Mouse (Mus musculus): Measurements from ENCODE around the gene Ankrd13c.
A peak's percentile ranks its signal among the peaks of the same experiment; 100 is the strongest.
"Not testable (repeated sequence)": the region's sequence is repeated elsewhere in the genome, so short reads cannot be mapped to it uniquely, and the experiment has no call there.

Ankrd13c gene

GRCm38 (mm10) chr3:157946843-157947358 lies at the start of gene Ankrd13c:
Gene Ankrd13c (plus strand): TSS chr3:157947239.
- DNase-seq (ENCODE audit: low read depth, low spot score) = peak; percentile 90

DNA sequence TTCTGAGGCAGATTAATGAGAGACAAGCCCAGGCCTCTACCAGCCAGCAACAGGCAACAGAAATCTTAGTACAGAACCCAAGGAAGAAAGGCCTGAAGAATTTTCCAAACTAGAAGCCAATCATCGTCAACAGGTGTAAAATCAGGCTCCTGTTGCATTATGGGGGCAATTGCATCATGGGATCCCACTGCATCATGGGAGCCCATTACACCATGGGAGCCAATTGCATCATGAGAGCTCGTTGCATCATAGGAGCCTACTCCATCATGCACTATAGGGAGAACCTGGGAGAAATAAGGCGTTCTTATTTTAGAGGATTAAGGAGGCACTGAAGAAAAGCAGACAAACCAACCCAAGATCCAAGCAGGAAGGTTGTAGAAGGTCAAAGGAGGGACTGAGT lies 49.4 kb upstream of the Ankrd13c start:
- no peak for DNase-seq (ENCODE audit: low read depth, low spot score)

GRCm38 (mm10) chr3:157899986-157900385 lies 47.1 kb upstream of the Ankrd13c start:
- no peak for DNase-seq (ENCODE audit: low read depth, low spot score)

- no peak for DNase-seq (ENCODE audit: low read depth, low spot score)
Measured at GRCm38 (mm10) chr3:157901721-157902120, 45.3 kb upstream of the Ankrd13c start.

GRCm38 (mm10) chr3:157908166-157908565 lies 38.9 kb upstream of the Ankrd13c start:
- no peak for DNase-seq (ENCODE audit: low read depth, low spot score)

GRCm38 (mm10) chr3:157910262-157910661 lies 36.8 kb upstream of the Ankrd13c start:
- no peak for DNase-seq (ENCODE audit: low read depth, low spot score)

DNA sequence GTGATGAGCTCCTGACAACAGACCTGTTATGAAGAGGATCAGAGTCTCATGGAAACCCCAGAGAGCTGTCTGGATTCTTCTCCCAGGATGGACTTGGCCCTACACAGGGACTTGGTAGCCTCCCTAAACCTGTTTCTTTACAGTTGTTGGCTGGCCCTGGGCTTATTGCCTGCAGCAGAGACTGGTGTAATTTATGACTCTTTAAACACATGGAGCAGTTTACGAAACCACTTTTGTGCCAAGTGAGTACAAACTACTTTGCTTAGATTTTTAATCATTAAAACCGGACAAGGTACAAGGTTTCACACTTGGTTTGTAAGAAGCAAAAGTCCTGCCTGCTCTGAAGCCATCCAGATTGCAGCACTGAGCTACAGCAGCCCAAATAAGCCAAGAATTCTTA lies 34.9 kb upstream of the Ankrd13c start:
- DNase-seq (ENCODE audit: low read depth, low spot score) = no peak

DNA sequence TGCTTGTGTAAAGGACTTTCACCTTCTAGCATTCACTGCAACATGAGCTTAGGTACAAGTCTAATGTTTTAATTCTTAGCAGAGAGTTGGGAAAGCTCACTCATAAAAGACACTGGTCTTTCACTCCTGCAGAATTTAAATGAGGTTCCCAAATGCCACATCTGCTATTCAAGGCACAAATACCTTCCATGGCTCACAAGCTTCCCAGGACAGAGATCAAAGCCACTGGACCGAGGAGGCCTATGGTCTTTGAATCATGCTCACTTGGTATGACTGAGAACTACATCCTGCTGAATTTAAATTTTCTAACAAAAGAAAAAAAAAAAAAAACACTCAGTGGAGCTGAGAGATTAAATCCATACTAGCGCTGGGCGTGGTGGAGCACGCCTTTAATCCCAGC lies 30.7 kb upstream of the Ankrd13c start:
- DNase-seq (ENCODE audit: low read depth, low spot score) = no peak

DNA sequence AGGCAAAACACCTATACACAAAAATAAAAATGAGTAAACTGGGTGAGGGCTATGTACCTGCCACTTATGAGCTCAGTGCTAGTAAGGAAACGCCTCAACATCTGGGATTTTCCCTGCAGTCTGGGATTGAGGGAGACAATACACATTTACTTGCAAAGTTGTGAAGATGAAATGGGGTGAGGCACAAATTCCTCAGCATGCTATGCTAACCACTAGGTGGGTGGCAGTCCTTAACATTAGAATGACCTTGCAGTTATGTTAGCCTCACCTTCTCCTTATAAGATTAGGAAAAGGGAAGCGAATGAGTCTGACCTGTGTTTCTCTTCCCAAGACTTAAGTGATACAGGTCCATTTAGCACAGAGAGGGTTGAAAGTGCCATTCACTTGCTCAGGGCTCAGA lies 25.7 kb upstream of the Ankrd13c start:
- DNase-seq (ENCODE audit: low read depth, low spot score) = no peak

- DNase-seq (ENCODE audit: low read depth, low spot score) = no peak
Measured at GRCm38 (mm10) chr3:157923268-157923835, 23.7 kb upstream of the Ankrd13c start.

DNA sequence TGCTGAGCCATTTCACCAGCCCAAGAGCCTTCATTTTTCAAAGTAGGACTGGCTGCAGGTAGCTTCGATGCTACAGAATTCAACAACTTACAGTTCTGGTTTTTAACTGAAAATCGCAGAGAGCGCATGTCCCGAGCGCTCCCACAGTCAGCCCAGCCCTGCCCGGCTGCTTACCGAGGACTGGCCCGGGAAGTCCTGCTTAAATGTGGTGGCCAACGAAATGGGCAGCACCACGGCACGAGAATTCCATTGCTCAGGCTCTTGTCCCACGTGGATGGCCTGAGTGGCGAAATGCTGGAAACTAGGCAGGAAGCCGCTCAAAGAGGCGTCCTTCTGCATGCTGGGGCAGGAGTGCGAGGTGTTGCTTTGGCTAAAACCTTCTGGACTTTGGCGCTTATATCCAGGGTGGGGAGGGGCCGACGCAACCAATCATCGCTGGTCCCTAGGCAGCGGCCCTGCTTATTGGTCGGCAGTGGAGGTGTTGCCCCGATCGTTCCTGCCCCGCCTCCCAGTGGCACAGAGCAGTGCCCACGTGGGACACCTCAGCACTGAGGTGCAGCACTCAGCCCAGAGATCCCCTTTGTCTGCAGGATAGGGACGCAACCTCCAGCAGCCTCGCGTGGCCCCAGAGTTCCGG lies 22.2 kb upstream of the Ankrd13c start, which contains the start of gene Cth:
TSS of gene Cth (minus strand) at position 386 of the 637 bp plus-strand sequence.
- DNase-seq (ENCODE audit: low read depth, low spot score) = peak; percentile 81

- DNase-seq (ENCODE audit: low read depth, low spot score) = no peak
Measured at GRCm38 (mm10) chr3:157925706-157926510, 21.1 kb upstream of the Ankrd13c start.

GRCm38 (mm10) chr3:157926761-157927160 lies 20.3 kb upstream of the Ankrd13c start:
- no peak for DNase-seq (ENCODE audit: low read depth, low spot score)

DNA sequence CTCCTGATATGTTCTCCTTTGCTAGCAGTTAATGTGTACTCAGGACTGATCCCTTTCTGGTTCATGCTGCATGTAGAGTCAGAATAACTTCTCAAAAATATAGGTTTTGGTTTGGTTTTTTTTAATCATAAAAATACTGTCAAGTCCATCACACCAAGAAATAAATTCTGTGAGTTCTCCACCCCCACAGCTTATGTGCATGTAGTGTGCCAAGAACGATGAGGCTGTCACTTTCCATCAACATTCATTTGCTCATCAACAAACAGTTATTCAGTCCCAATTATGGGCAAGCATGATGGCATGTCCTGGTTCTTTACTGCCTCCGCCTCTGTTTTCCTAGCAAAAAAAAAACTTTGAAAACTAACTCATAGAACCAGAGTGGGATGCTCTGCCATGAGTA lies 18.3 kb upstream of the Ankrd13c start:
- DNase-seq (ENCODE audit: low read depth, low spot score) = no peak

DNA sequence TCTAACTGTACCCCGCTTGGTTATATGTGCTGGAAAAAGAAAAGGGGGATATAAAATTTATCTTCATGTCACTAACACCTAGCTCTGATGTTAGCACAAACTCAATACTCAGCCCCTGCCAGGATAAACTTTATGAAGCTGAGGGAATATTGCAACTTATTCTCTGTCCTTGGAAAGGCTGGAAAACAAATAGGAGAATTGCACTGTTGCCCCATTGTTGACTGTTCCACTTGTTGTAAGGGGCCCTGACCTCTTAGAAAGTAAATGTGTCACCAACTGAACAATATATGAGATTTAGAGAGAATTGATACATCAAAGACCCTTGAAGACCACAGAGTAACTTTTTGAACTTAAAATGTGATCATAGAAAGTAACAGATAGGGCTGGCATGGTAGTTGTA lies 17.6 kb upstream of the Ankrd13c start:
- no peak for DNase-seq (ENCODE audit: low read depth, low spot score)

GRCm38 (mm10) chr3:157931592-157931991 lies 15.4 kb upstream of the Ankrd13c start:
- no peak for DNase-seq (ENCODE audit: low read depth, low spot score)

- no peak for DNase-seq (ENCODE audit: low read depth, low spot score)
Measured at GRCm38 (mm10) chr3:157932074-157932473, 15.0 kb upstream of the Ankrd13c start.

DNA sequence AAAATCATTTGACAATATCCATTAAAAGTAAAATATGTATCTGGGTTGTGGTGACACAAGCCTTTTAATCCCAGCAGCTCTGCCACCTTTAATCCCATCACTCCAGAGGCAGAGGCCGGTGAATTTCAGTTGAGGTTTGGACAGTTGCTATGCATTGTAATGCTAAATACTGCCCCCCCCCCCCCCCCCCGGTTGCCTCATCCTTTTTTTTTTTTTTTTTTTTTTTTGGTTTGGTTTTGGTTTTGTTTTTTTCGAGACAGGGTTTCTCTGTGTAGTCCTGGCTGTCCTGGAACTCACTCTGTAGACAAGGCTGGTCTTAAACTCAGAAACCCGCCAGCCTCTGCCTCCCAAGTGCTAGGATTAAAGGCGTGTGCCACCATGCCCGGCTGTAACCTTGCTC lies 13.8 kb upstream of the Ankrd13c start:
- not testable (repeated sequence) for DNase-seq (ENCODE audit: low read depth, low spot score)

DNA sequence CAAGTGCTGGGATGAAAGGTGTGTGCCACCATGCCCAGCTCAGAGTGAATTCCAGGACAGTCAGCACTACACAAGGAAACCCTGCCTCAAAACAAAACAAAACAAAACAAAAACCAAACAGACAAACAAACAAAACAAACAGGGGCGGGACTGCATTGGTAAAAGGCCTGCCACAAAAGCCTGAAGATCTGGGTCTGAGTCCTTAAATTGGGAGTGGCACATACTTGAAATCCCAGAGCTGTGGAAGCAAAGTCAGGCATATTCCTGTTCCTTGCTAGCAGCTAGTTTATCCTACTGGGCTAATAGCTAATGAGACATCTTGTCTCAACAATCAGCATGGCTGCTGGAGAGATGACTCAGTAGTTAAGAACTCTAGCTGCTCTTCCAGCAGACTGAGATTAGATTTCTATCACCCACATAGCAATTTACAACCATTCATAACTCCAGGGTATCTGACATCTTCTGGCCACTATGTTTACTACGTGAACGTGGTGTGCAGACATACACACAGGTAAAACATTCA lies 12.7 kb upstream of the Ankrd13c start:
- no peak for DNase-seq (ENCODE audit: low read depth, low spot score)

DNA sequence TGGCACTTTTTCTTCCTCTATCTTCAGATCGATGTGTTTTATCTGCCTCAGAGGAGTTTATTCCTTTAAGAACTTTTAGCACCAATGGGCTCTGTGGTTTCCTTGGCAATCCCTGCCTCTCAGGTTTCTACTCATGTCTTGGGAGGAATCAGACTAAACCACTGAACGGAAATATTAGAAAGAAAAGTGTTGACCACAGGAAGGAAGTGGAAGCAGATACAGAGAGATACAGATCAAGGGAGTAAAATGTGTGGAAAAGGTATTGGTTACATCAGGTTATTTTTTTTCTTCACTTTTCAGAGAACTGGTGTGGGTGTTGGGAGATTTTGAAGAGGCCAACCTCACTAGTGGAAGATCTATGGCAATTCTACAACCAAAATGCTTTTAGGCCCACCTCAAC lies 8.5 kb upstream of the Ankrd13c start:
- no peak for DNase-seq (ENCODE audit: low read depth, low spot score)

DNA sequence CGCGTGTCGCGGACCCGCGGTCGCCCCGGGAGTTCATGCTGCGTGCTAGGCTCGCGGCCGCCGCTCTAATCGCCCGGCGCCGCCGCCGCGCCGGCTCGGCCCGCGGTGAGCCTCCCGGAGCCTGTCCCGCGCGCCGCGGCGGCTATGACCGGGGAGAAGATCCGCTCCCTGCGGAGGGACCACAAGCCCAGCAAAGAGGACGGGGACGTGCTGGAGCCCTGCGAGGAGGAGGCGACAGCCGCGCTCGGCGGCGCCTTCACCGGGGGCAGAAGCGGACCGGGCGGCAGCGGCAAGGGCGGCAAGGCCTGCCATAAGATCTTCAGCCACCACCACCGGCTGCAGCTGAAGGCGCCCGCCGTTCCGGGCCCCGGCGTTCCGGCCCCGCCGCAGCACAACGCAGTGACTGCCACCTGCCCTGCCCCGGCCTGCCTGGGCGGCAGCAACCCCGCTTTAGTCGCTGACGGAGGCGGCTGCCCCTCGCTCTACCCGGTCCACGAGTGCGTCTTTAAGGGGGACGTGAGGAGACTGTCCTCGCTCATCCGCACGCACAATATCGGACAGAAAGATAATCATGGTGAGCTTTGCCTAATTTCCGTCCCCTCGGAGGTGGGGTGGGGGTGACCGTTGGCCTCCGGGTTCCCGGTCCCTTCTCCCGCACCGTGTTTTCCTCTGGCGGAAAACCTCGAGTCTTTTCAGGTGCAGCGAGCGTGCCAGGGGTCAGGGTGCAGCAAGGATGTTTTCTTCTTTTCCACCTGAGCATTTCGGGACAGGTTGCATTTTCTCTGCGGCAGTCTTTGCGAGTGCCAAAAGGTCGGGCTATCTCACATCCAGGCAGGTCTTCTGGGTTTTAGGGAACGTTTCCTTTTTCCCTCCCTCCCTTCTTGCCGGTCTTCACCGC lies 593 bp downstream of the Ankrd13c start:
- peak; percentile 7 for DNase-seq (ENCODE audit: low read depth, low spot score)
